Mouse (Mus musculus): ENCODE results near the gene Prr29. TPM values are rescaled to one million over a fixed set of nuclear protein-coding genes. Genes with fewer than 3 reads are reported as not detected.

Gene Prr29
- 0.87 and 0.89 TPM in 2 replicates for polyA plus RNA-seq (2012; rRNA removed)

DNA sequence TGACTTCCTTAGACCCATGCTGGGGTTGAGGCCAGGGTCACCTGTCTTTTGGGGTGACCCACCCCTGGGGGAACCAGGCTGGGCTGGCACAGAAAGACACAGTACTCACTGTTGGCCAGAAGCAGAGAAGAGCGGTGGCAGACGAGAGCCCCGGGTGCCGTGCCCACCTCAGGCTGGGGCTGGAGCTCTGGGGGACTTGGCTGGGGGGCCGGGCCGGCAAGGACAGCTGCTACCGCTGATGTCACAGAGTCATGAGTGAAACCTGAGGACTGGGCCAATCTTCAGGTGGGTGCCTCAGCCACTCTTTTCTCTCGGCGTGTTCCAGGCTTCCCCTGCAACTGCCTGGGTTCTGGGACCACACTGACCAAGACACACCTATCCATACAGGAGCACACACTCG lies at the start of gene Prr29:
Prr29 (plus strand) TSS at position 107 of the 400 bp plus-strand sequence.
- no peak for TF ChIP-seq POLR2A (IDR thresholded peaks at IDR 0.05; ENCODE audit: borderline replicate concordance, insufficient read depth, low read length)
- no peak for TF ChIP-seq CTCF (IDR thresholded peaks at IDR 0.05; ENCODE audit: borderline replicate concordance, insufficient read depth, low read depth, low read length)
- 43% methylated on average over 10 of the region's 10 CpGs for WGBS
- H3K27me3 ChIP-seq (ENCODE audit: control insufficient read depth, insufficient read depth, low read length), result no peaks in the 10 kb centered on the region
- no peak for DNase-seq
- no peak within 1 kb of the TSS for H3K27ac ChIP-seq (ENCODE audit: insufficient read depth, low read length)
- H3K4me1 ChIP-seq (ENCODE audit: control insufficient read depth, insufficient read depth, low read length), result no peaks in the 10 kb centered on the region
- no peak within 1 kb of the TSS for H3K4me3 ChIP-seq (replicated peaks; ENCODE audit: insufficient read depth, low read depth, low read length)

GRCm38 (mm10) chr11:106316416-106316815 lies 48.9 kb upstream of the Prr29 start:
- no peaks in the 10 kb centered on the region for H3K4me1 ChIP-seq (ENCODE audit: control insufficient read depth, insufficient read depth, low read length)
- no peak overlapping the region for H3K4me3 ChIP-seq (replicated peaks; ENCODE audit: insufficient read depth, low read depth, low read length)
- no peak for DNase-seq
- 92% methylated on average over 1 of the region's 1 CpGs for WGBS
- no peaks in the 10 kb centered on the region for H3K27me3 ChIP-seq (ENCODE audit: control insufficient read depth, insufficient read depth, low read length)
- TF ChIP-seq CTCF (IDR thresholded peaks at IDR 0.05; ENCODE audit: borderline replicate concordance, insufficient read depth, low read depth, low read length) (no peak), POLR2A (IDR thresholded peaks at IDR 0.05; ENCODE audit: borderline replicate concordance, insufficient read depth, low read length) (no peak)
- no peak overlapping the region for H3K27ac ChIP-seq (ENCODE audit: insufficient read depth, low read length)

DNA sequence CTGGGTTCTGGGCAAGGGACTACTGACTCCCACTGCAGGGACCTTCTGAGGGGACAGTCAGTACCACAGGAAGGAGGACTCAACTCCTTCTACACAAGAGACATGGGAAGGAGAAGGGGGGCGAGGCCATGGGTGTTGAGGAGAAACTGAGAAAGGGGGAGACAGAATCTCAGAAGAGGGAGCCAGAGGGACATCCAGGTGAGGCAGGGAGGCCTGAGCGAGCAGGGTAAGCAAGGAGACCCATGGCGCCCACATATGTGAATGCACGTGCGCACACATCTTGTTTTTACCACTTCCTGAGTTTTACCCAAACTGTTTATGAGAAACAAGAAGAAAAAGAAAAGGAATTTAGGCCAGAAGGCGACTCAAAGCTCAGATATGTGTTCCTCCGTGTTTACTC lies 47.5 kb upstream of the Prr29 start:
- H3K27ac ChIP-seq (ENCODE audit: insufficient read depth, low read length), result no peak overlapping the region
- DNase-seq, result no peak
- H3K4me1 ChIP-seq (ENCODE audit: control insufficient read depth, insufficient read depth, low read length), result no peaks in the 10 kb centered on the region
- H3K27me3 ChIP-seq (ENCODE audit: control insufficient read depth, insufficient read depth, low read length), result no peaks in the 10 kb centered on the region
- no peak for TF ChIP-seq CTCF (IDR thresholded peaks at IDR 0.05; ENCODE audit: borderline replicate concordance, insufficient read depth, low read depth, low read length)
- TF ChIP-seq POLR2A (IDR thresholded peaks at IDR 0.05; ENCODE audit: borderline replicate concordance, insufficient read depth, low read length), result no peak
- H3K4me3 ChIP-seq (replicated peaks; ENCODE audit: insufficient read depth, low read depth, low read length), result no peak overlapping the region
- WGBS, result 76% methylated on average over 7 of the region's 7 CpGs

DNA sequence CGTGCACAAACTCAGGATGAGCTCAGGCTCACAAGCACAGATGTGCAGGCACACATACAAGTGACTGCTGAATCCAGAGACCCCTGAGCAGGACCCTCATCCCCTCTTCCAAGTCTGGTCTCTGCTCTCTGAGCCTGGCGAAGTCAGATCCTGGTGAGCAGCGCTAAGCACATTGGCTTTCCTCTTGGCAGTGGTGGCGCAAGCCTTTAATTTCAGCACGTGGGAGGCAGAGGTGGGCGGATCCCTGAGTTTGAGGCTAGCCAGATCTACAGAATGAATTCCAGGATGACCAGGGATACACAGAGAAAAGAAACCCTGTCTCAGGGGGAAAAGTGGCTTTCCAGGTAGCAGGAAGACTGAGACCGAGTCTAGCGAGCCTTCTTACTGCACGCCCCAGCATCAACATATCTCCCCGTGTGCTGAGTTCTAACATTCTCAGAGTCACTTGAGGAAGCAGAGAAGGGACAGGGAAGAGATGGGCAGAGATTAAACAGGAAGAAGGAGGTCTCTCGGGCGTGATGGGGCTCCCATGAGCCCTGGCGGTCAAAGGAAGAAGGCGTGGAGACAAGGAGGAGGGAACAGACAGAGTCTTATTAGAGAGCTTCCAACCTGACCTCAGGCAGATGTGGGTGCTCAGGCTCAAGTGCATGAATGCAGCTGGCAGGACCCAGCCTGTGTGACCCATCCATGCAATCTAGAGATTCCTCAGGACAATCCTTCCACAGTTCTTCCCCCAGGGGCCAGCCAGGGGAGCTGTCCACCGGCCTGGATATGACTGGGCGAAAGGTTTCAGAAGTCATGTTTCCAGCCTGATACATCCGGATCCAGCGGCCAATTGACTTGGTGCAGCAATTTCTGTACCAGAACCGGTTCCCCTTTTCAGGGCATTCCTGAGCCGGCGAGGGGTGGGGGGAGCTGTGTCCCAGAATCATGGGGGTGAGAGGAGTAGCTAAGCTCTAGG lies 46.6 kb upstream of the Prr29 start:
- no peak overlapping the region for H3K27ac ChIP-seq (ENCODE audit: insufficient read depth, low read length)
- no peaks in the 10 kb centered on the region for H3K27me3 ChIP-seq (ENCODE audit: control insufficient read depth, insufficient read depth, low read length)
- H3K4me3 ChIP-seq (replicated peaks; ENCODE audit: insufficient read depth, low read depth, low read length), result no peak overlapping the region
- TF ChIP-seq POLR2A (IDR thresholded peaks at IDR 0.05; ENCODE audit: borderline replicate concordance, insufficient read depth, low read length), result no peak
- no peak for TF ChIP-seq CTCF (IDR thresholded peaks at IDR 0.05; ENCODE audit: borderline replicate concordance, insufficient read depth, low read depth, low read length)
- 73% methylated on average over 21 of the region's 21 CpGs for WGBS
- no peak for DNase-seq
- H3K4me1 ChIP-seq (ENCODE audit: control insufficient read depth, insufficient read depth, low read length), result no peaks in the 10 kb centered on the region

GRCm38 (mm10) chr11:106324858-106325257 lies 40.4 kb upstream of the Prr29 start:
- H3K4me3 ChIP-seq (replicated peaks; ENCODE audit: insufficient read depth, low read depth, low read length), result no peak overlapping the region
- no peak for DNase-seq
- TF ChIP-seq CTCF (IDR thresholded peaks at IDR 0.05; ENCODE audit: borderline replicate concordance, insufficient read depth, low read depth, low read length) (no peak), POLR2A (IDR thresholded peaks at IDR 0.05; ENCODE audit: borderline replicate concordance, insufficient read depth, low read length) (no peak)
- H3K4me1 ChIP-seq (ENCODE audit: control insufficient read depth, insufficient read depth, low read length), result no peaks in the 10 kb centered on the region; the same call in 1 of the 2 replicates
- H3K27me3 ChIP-seq (ENCODE audit: control insufficient read depth, insufficient read depth, low read length), result no peaks in the 10 kb centered on the region
- WGBS, result 75% methylated on average over 5 of the region's 5 CpGs
- no peak overlapping the region for H3K27ac ChIP-seq (ENCODE audit: insufficient read depth, low read length)

DNA sequence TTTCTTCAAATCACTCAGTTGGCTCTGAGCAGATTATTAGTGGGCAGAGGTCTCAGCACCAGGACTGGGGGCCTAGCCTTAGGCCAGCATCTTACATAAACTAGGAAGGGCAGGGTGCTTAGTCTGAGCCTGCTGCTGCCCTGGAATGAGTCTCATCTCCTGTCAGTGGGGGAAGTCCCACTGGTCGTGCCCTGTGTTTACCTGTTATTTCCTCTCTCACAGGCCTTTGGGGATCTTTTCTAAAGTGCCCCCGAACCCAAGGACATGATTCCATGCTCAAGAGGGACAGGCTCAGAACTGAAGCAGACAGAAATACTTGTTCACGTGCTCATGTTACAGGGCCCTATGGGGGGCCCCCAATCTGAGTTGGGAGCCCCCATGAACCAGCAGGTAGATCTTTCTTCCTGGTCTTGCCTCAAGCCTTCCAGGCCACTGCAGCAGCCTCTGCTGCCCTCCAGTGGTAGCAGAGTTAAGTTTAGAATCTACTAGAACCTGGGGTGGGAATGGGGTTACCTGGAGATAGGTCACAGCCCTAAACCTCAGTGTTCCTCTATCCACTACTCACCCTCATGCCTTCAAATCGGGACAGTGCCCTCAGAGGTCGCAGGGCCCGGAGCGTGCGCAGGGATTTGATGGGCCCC lies 39.6 kb upstream of the Prr29 start:
- peak; percentile 66 to 71 for DNase-seq
- H3K4me3 ChIP-seq (replicated peaks; ENCODE audit: insufficient read depth, low read depth, low read length), result no peak overlapping the region
- H3K27ac ChIP-seq (ENCODE audit: insufficient read depth, low read length), result no peak overlapping the region
- H3K4me1 ChIP-seq (ENCODE audit: control insufficient read depth, insufficient read depth, low read length), result no peaks in the 10 kb centered on the region; the same call in 1 of the 2 replicates
- TF ChIP-seq POLR2A (IDR thresholded peaks at IDR 0.05; ENCODE audit: borderline replicate concordance, insufficient read depth, low read length) (no peak), CTCF (IDR thresholded peaks at IDR 0.05; ENCODE audit: borderline replicate concordance, insufficient read depth, low read depth, low read length) (peak; percentile 88)
- WGBS, result 68% methylated on average over 8 of the region's 8 CpGs
- no peaks in the 10 kb centered on the region for H3K27me3 ChIP-seq (ENCODE audit: control insufficient read depth, insufficient read depth, low read length)

DNA sequence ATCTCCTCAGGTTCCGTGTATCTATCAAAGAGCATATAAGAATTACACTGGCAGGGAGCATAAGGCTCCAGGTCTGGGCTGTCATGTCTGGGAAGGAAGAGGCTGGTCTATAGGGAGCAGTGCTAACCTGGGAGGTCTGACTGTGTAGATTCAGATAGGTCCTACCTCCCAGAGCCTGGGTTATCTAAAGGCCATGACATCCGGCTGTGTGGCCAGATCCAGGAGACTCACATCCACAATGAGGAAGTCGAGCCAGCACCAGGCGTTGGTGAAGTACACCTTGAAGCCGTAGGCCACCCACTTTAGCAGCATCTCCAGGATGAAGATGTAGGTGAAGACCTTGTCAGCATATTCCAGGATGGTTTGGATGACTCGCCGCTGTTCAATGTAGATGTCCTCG lies 38.8 kb upstream of the Prr29 start:
- no peaks in the 10 kb centered on the region for H3K27me3 ChIP-seq (ENCODE audit: control insufficient read depth, insufficient read depth, low read length)
- H3K27ac ChIP-seq (ENCODE audit: insufficient read depth, low read length), result no peak overlapping the region
- no peak overlapping the region for H3K4me3 ChIP-seq (replicated peaks; ENCODE audit: insufficient read depth, low read depth, low read length)
- no peak for DNase-seq
- WGBS, result 93% methylated on average over 8 of the region's 8 CpGs
- no peaks in the 10 kb centered on the region; the same call in 1 of the 2 replicates for H3K4me1 ChIP-seq (ENCODE audit: control insufficient read depth, insufficient read depth, low read length)
- TF ChIP-seq CTCF (IDR thresholded peaks at IDR 0.05; ENCODE audit: borderline replicate concordance, insufficient read depth, low read depth, low read length) (no peak), POLR2A (IDR thresholded peaks at IDR 0.05; ENCODE audit: borderline replicate concordance, insufficient read depth, low read length) (no peak)

All from cerebellum, adult 2 months (tissue).